Mouse (Mus musculus) stomach, embryonic 16.5 days (tissue): Measurements from ENCODE around the gene Fkbp11. TPM values are rescaled to one million over a fixed set of nuclear protein-coding genes. Genes with fewer than 3 reads are reported as not detected.
A peak's percentile ranks its signal among the peaks of the same experiment; 100 is the strongest.

Experiments
- ATAC-seq: fragments of 200-750 bp; cut with Nextera tagmentation; 2 replicates; pipeline ENCODE4 v1.8.0; 2017; ENCODE audit warnings: moderate number of reproducible peaks, moderate TSS enrichment; ENCODE audit not compliant: insufficient read depth, low FRiP score
- H3K27ac ChIP-seq: fragments of 300-500 bp; sonication (generic); 2 replicates; pipeline ENCODE4 v1.5.1; 2014; ENCODE audit warnings: low read length
- H3K27me3 ChIP-seq: fragments of 300-500 bp; sonication (generic); 2 replicates; pipeline ENCODE4 v1.6.1; 2014; ENCODE audit warnings: low read length, control low read depth, mixed read lengths; ENCODE audit not compliant: control insufficient read depth, insufficient read depth
- H3K36me3 ChIP-seq: fragments of 300-500 bp; sonication (generic); 2 replicates; pipeline ENCODE4 v1.6.1; 2014; ENCODE audit warnings: low read length; ENCODE audit not compliant: control insufficient read depth, insufficient read depth
- H3K4me1 ChIP-seq: fragments of 300-500 bp; sonication (generic); 2 replicates; pipeline ENCODE4 v1.6.1; 2014; ENCODE audit warnings: low read length, control low read depth, mixed read lengths; ENCODE audit not compliant: control insufficient read depth, insufficient read depth
- H3K4me2 ChIP-seq: fragments of 300-500 bp; sonication (generic); 2 replicates; pipeline ENCODE4 v1.6.1; 2014; ENCODE audit warnings: low read depth, low read length, mixed read lengths
- H3K4me3 ChIP-seq: fragments of 300-500 bp; sonication (generic); replicated peaks from 2 replicates; pipeline ENCODE4 v1.5.1; 2014; ENCODE audit warnings: mild to moderate bottlenecking, low read length
- H3K9ac ChIP-seq: fragments of 300-500 bp; sonication (generic); 2 replicates; pipeline ENCODE4 v1.6.1; 2014; ENCODE audit warnings: low read length
- H3K9me3 ChIP-seq: fragments of 300-500 bp; sonication (generic); replicated peaks from 2 replicates; pipeline ENCODE4 v1.6.1; 2016; ENCODE audit warnings: low read length, control low read depth; ENCODE audit not compliant: control insufficient read depth
- whole genome bisulfite sequencing: fragments of 180-500 bp; shearing (Covaris S2); extraction: QIAGEN DNeasy Blood & Tissue Kit; methylation state at CpG from one replicate; pipeline ENCODE4 v1.1.7; 2014; 5-methylcytosine and 5-hydroxymethylcytosine counted together
- polyA plus RNA-seq: library from polyadenylated mRNA; unstranded; fragments of >200 nt; fragmentation: Nextera tagmentation; extraction: Ambion mirVana; gene quantifications from 2 replicates; pipeline ENCODE4 v1.2.1, GENCODE M21; 2015

Fkbp11 gene
- polyA plus RNA-seq, 1 experiment from 2014 or later = 130 TPM

GRCm38 (mm10) chr15:98730790-98731189 is 2.8 kb upstream of the Fkbp11 start:
- ATAC-seq = no peak
- peaks cover under 1% of the 10 kb centered on the region; the same call in 1 of the 2 replicates for H3K36me3 ChIP-seq
- H3K27me3 ChIP-seq = no peaks in the 10 kb centered on the region
- H3K4me3 ChIP-seq = no peak overlapping the region
- peaks cover 15% of the 10 kb centered on the region for H3K4me1 ChIP-seq
- no peaks in the 10 kb centered on the region for H3K9me3 ChIP-seq
- no peak overlapping the region for H3K4me2 ChIP-seq
- no peak overlapping the region for H3K27ac ChIP-seq
- H3K9ac ChIP-seq = no peak overlapping the region
- 68% methylated on average over 6 of the region's 6 CpGs for WGBS

- H3K4me1 ChIP-seq = peaks cover 15% of the 10 kb centered on the region
- no peaks in the 10 kb centered on the region for H3K27me3 ChIP-seq
- WGBS = 76% methylated on average over 7 of the region's 7 CpGs
- no peak overlapping the region for H3K27ac ChIP-seq
- ATAC-seq = no peak
- no peaks in the 10 kb centered on the region for H3K36me3 ChIP-seq
- H3K4me3 ChIP-seq = no peak overlapping the region
- no peak overlapping the region for H3K4me2 ChIP-seq
- H3K9me3 ChIP-seq = no peaks in the 10 kb centered on the region
- H3K9ac ChIP-seq = no peak overlapping the region
Measured at GRCm38 (mm10) chr15:98729791-98730545, 2.0 kb upstream of the Fkbp11 start.

GRCm38 (mm10) chr15:98728366-98728765 is 368 bp upstream of the Fkbp11 start:
- no peaks in the 10 kb centered on the region for H3K27me3 ChIP-seq
- no peaks in the 10 kb centered on the region for H3K36me3 ChIP-seq
- no peak overlapping the region for H3K9ac ChIP-seq
- peak overlapping the region; percentile 99 for H3K4me2 ChIP-seq
- peaks cover 20% of the 10 kb centered on the region for H3K4me1 ChIP-seq
- peak overlapping the region; percentile 67; the same call in 1 of the 2 replicates for H3K4me3 ChIP-seq
- WGBS = 23% methylated on average over 9 of the region's 9 CpGs
- no peaks in the 10 kb centered on the region for H3K9me3 ChIP-seq
- no peak for ATAC-seq
- no peak overlapping the region for H3K27ac ChIP-seq

GRCm38 (mm10) chr15:98726746-98727145 is 1.3 kb downstream of the Fkbp11 start:
- no peak for ATAC-seq
- H3K4me3 ChIP-seq = peak overlapping the region; percentile 67
- H3K9ac ChIP-seq = peak overlapping the region; percentile 77
- no peaks in the 10 kb centered on the region for H3K36me3 ChIP-seq
- 42% methylated on average over 7 of the region's 7 CpGs for WGBS
- peaks cover 20% of the 10 kb centered on the region for H3K4me1 ChIP-seq
- H3K27ac ChIP-seq = no peak overlapping the region
- no peaks in the 10 kb centered on the region for H3K9me3 ChIP-seq
- H3K27me3 ChIP-seq = no peaks in the 10 kb centered on the region
- H3K4me2 ChIP-seq = peak overlapping the region; percentile 99

- Histone ChIP-seq H3K4me1 (peaks cover 20% of the 10 kb centered on the region), H3K9me3 (no peaks in the 10 kb centered on the region), H3K36me3 (no peaks in the 10 kb centered on the region), H3K9ac (0 out of 2 replicates have a peak overlapping the region, but pooled peaks have one; percentile 31), H3K27ac (no peak overlapping the region), H3K27me3 (no peaks in the 10 kb centered on the region), H3K4me2 (0 out of 2 replicates have a peak overlapping the region, but pooled peaks have one; percentile 99), H3K4me3 (no peak overlapping the region)
- WGBS = 76% methylated on average over 4 of the region's 4 CpGs
- no peak for ATAC-seq
Measured at GRCm38 (mm10) chr15:98726079-98726478, 1.9 kb downstream of the Fkbp11 start.

- H3K27me3 ChIP-seq = no peaks in the 10 kb centered on the region
- no peaks in the 10 kb centered on the region for H3K36me3 ChIP-seq
- H3K4me2 ChIP-seq = peak overlapping the region; percentile 33
- H3K4me1 ChIP-seq = peaks cover 20% of the 10 kb centered on the region; the same call in 1 of the 2 replicates
- no peak overlapping the region for H3K9ac ChIP-seq
- no peak for ATAC-seq
- no peak overlapping the region for H3K27ac ChIP-seq
- WGBS = 32% methylated on average over 19 of the region's 19 CpGs
- no peaks in the 10 kb centered on the region for H3K9me3 ChIP-seq
- no peak overlapping the region for H3K4me3 ChIP-seq
Measured at GRCm38 (mm10) chr15:98724441-98724840, 3.6 kb downstream of the Fkbp11 start.

GRCm38 (mm10) chr15:98722854-98723253 is 5.1 kb downstream of the Fkbp11 start:
- Histone ChIP-seq H3K27me3 (no peaks in the 10 kb centered on the region; the same call in 1 of the 2 replicates), H3K9ac (no peak overlapping the region), H3K4me3 (no peak overlapping the region), H3K27ac (no peak overlapping the region), H3K4me1 (peaks cover 17% of the 10 kb centered on the region; the same call in 1 of the 2 replicates), H3K4me2 (no peak overlapping the region), H3K36me3 (no peaks in the 10 kb centered on the region), H3K9me3 (no peaks in the 10 kb centered on the region)
- WGBS = 52% methylated on average over 14 of the region's 14 CpGs
- no peak for ATAC-seq

GRCm38 (mm10) chr15:98722191-98722590 is 5.8 kb downstream of the Fkbp11 start:
- H3K36me3 ChIP-seq = no peaks in the 10 kb centered on the region
- no peak overlapping the region for H3K9ac ChIP-seq
- peaks cover 14% of the 10 kb centered on the region; the same call in 1 of the 2 replicates for H3K4me1 ChIP-seq
- WGBS = 73% methylated on average over 8 of the region's 8 CpGs
- no peak overlapping the region for H3K4me2 ChIP-seq
- H3K9me3 ChIP-seq = no peaks in the 10 kb centered on the region
- H3K4me3 ChIP-seq = no peak overlapping the region
- H3K27ac ChIP-seq = no peak overlapping the region
- H3K27me3 ChIP-seq = no peaks in the 10 kb centered on the region; the same call in 1 of the 2 replicates
- ATAC-seq = no peak

- no peaks in the 10 kb centered on the region; the same call in 1 of the 2 replicates for H3K27me3 ChIP-seq
- H3K9me3 ChIP-seq = no peaks in the 10 kb centered on the region
- ATAC-seq = no peak
- no peaks in the 10 kb centered on the region for H3K4me1 ChIP-seq
- no peak overlapping the region for H3K4me3 ChIP-seq
- no peak overlapping the region for H3K27ac ChIP-seq
- no peak overlapping the region for H3K9ac ChIP-seq
- no peaks in the 10 kb centered on the region for H3K36me3 ChIP-seq
- WGBS = 64% methylated on average over 16 of the region's 16 CpGs
- no peak overlapping the region for H3K4me2 ChIP-seq
Measured at GRCm38 (mm10) chr15:98717301-98717700, 10.7 kb downstream of the Fkbp11 start.
